In the genomic region with DNA sequence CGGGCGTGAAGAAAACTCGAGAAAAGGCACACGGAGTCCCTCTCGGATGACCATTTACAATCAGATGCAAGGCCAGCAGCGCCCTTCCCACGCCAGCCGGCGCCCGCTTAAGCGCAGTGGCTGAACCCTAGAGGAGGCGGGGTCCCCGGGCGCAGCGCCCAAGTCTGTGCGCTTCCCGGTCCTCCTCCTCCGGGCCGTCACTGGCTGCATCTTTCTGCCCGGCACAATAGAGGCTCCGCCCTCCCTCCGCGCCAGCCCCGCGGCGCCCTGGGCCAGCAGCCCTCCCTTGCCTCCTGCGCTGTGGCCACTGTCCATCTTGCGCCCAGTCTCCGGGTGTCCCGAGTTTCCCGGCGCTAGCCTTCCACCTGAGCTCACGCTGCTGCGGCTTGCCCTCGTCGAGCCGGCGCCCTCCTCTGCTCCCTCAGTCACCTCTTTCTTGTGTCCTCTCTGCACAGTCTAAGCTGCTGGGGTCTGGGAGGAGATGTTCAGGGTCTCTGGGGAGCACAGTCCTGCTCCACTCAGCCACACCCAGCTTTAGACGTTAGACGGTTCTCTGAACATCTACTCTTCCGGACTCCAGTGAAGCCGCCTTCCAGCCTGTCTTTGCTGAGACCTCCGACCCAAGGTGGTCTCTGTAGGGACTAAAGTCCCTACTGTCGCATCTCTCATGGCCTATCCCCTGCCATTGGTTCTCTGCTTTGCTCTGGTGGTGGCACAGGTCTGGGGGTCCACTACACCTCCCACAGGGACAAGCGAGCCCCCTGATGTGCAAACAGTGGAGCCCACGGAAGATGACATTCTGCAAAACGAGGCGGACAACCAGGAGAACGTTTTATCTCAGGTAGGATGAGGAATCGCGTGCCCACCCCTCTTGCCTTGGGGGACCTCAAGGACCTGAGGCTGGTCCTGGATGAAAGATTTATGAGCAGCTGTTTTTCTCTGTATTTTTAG, we compare ENCODE assay signal across 8 mouse cellular contexts. TPM values are rescaled to one million over a fixed set of nuclear protein-coding genes. Genes with fewer than 3 reads are reported as not detected.
DNase-seq lines count a peak whose midpoint lies in the region; ATAC-seq lines count a peak whose summit lies in the region.

A gene (plus strand): TSS at position 278 of the 951 bp plus-strand sequence.

- no peaks in the 10 kb centered on the region for H3K9me3 ChIP-seq in intestine, embryonic 14.5 days (ENCODE audit: control insufficient read depth, low read length)
- peaks cover 10% of the 10 kb centered on the region for H3K9me3 ChIP-seq in megakaryocyte, embryonic 14.5 days

- no peaks in the 10 kb centered on the region for H3K27me3 ChIP-seq in intestine, embryonic 14.5 days (replicated peaks; ENCODE audit: control insufficient read depth, insufficient read depth, low read length)
- peaks cover 70% of the 10 kb centered on the region for H3K27me3 ChIP-seq in megakaryocyte, embryonic 14.5 days (replicated peaks)

- H3K4me3 ChIP-seq in intestine, embryonic 14.5 days (ENCODE audit: low read depth, low read length): peak within 1 kb of the TSS; percentile 51
- H3K4me3 ChIP-seq in megakaryocyte, embryonic 14.5 days (replicated peaks): peak within 1 kb of the TSS; percentile 90

- H3K9ac ChIP-seq in intestine, embryonic 14.5 days (ENCODE audit: low read length): peak within 1 kb of the TSS; percentile 44

- intact Hi-C loops in left cerebral cortex, postnatal 10 days (cut with DNase I): no loop called here

- ATAC-seq in intestine, embryonic 14.5 days (replicated peaks; ENCODE audit: low FRiP score, low TSS enrichment, low read depth): peak; percentile 91

- peaks cover 10% of the 10 kb centered on the region; the same call in 1 of the 2 replicates for H3K4me1 ChIP-seq in intestine, embryonic 14.5 days (replicated peaks; ENCODE audit: control insufficient read depth, insufficient read depth, low read length)
- peaks cover 14% of the 10 kb centered on the region for H3K4me1 ChIP-seq in megakaryocyte, embryonic 14.5 days

- peak; percentile 74 to 77 for DNase-seq in adrenal gland, adult 18-20 months (ENCODE audit: low spot score in 2 of 2)
- DNase-seq in embryo, embryonic 10.5 days (ENCODE audit: low spot score): peak; percentile 90
- DNase-seq in gastrocnemius, postnatal 25 days: peak; percentile 89
- peak; percentile 80 for DNase-seq in intestine, embryonic 14.5 days (ENCODE audit: low spot score)
- DNase-seq in left cerebral cortex, postnatal 10 days (ENCODE audit: extremely low spot score in 1 of 2, low spot score in 2 of 2): peak; percentile 68 to 90
- peak; percentile 88 to 89 for DNase-seq in right cerebral cortex, postnatal 10 days (ENCODE audit: low spot score in 2 of 2)
- peak; percentile 76 for DNase-seq in yolk sac, embryonic 10.5 days (ENCODE audit: low spot score)

- H3K36me3 ChIP-seq in intestine, embryonic 14.5 days (ENCODE audit: control insufficient read depth, insufficient read depth, low read length): no peaks in the 10 kb centered on the region
- no peaks in the 10 kb centered on the region for H3K36me3 ChIP-seq in megakaryocyte, embryonic 14.5 days (replicated peaks; ENCODE audit: low read length)

- peak within 1 kb of the TSS; percentile 72 for H3K4me2 ChIP-seq in intestine, embryonic 14.5 days (ENCODE audit: low read length)

- 15% methylated on average over 49 of the region's 51 CpGs for WGBS in intestine, embryonic 14.5 days

- peak within 1 kb of the TSS; percentile 5; the same call in 1 of the 2 replicates for H3K27ac ChIP-seq in intestine, embryonic 14.5 days (ENCODE audit: low read depth)

RNA-seq across cellular contexts. Expression of the gene that starts here (rescaled TPM):
- 1 to 10 TPM; 5.1 to 5.2 TPM for total RNA-seq in adrenal gland, adult 18-20 months (2021)
- total RNA-seq in gastrocnemius, postnatal 25 days (2021): 10 to 100 TPM in 1 of 2 experiments, 1 to 10 TPM in 1; 8.0 to 12.4 TPM
- polyA plus RNA-seq in intestine, embryonic 14.5 days (2014; fragmentation: Nextera tagmentation; extraction: Ambion mirVana): 22.4 and 28.3 TPM in 2 replicates
- 1 to 10 TPM; 5.5 to 5.9 TPM for total RNA-seq in left cerebral cortex, postnatal 10 days (2021)
- polyA plus RNA-seq in megakaryocyte, embryonic 14.5 days (2012; ENCODE audit: insufficient read depth, low replicate concordance): not detected in 2 replicates

Comparison
In these comparisons a context has a peak if more than half of its experiments do, and no peak if none do; other contexts are left out.
1. Peak in every context shown above with its lines: DNase-seq, ATAC-seq, H3K4me3 ChIP-seq and H3K27ac ChIP-seq.
2. RNA of the gene that starts here (polyA plus RNA-seq): 22.4 to 28.3 TPM in intestine, embryonic 14.5 days; not detected in megakaryocyte, embryonic 14.5 days; every median in the first group is over 10 times any median in the second.